Mouse (Mus musculus) midbrain, embryonic 12.5 days (tissue): ENCODE results near the gene Slc6a12. TPM values are rescaled to one million over a fixed set of nuclear protein-coding genes. Genes with fewer than 3 reads are reported as not detected.
"Not testable (repeated sequence)": the region's sequence is repeated elsewhere in the genome, so short reads cannot be mapped to it uniquely, and the experiment has no call there.

Experiments
- ATAC-seq: fragments of 200-750 bp; cut with Nextera tagmentation; 2 replicates; pipeline ENCODE4 v1.8.0; 2017; ENCODE audit warnings: low read depth, moderate TSS enrichment, moderate library complexity; ENCODE audit not compliant: low FRiP score
- H3K27ac ChIP-seq: fragments of 300-500 bp; sonication (generic); replicated peaks from 2 replicates; pipeline ENCODE4 v1.5.1; 2016; ENCODE audit warnings: mild to moderate bottlenecking
- H3K27me3 ChIP-seq: fragments of 300-500 bp; sonication (generic); 2 replicates; pipeline ENCODE4 v1.6.1; 2016; ENCODE audit warnings: mild to moderate bottlenecking
- H3K36me3 ChIP-seq: fragments of 300-500 bp; sonication (generic); 2 replicates; pipeline ENCODE4 v1.6.1; 2016
- H3K4me1 ChIP-seq: fragments of 300-500 bp; sonication (generic); 2 replicates; pipeline ENCODE4 v1.6.1; 2016
- H3K4me2 ChIP-seq: fragments of 300-500 bp; sonication (generic); replicated peaks from 2 replicates; pipeline ENCODE4 v1.6.1; 2016; ENCODE audit warnings: mild to moderate bottlenecking, moderate library complexity
- H3K4me3 ChIP-seq: fragments of 300-500 bp; sonication (generic); 2 replicates; pipeline ENCODE4 v1.5.1; 2016; ENCODE audit warnings: mild to moderate bottlenecking
- H3K9ac ChIP-seq: fragments of 300-500 bp; sonication (generic); replicated peaks from 2 replicates; pipeline ENCODE4 v1.6.1; 2016; ENCODE audit warnings: mild to moderate bottlenecking, moderate library complexity
- H3K9me3 ChIP-seq: fragments of 300-500 bp; sonication (generic); 2 replicates; pipeline ENCODE4 v1.6.1; 2016; ENCODE audit warnings: mild to moderate bottlenecking
- WGBS: fragments of 180-500 bp; shearing (Covaris S2); methylation state at CpG from one replicate; pipeline ENCODE4 v1.1.7; 2016; 5-methylcytosine and 5-hydroxymethylcytosine counted together
- polyA plus RNA-seq: library from polyadenylated mRNA; unstranded; fragments of >200 nt; fragmentation: Nextera tagmentation; extraction: Ambion mirVana; gene quantifications from 2 replicates; pipeline ENCODE4 v1.2.1, GENCODE M21; 2016

Gene Slc6a12
- polyA plus RNA-seq, 1 experiment from 2014 or later = 0.37 TPM

DNA sequence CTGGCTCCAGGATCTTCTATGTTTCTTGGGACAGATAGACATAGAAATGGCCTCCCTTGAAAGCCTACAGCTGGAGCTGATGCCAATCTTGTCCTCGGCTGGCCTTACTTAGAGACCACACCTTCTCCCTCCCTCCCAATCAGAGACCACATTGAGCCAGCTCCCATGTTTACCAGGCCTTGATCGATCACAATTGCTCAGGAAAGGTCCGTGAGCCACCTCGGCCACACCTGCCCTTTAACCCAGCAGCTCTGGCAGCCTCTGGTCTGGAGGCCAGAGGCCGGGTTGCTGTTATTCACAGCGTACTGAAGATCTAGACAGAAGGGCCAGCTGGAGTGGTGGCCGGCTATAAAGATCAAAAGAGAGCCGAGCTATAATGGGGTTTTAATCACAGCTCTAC lies 3.6 kb downstream of the Slc6a12 start:
- H3K4me3 ChIP-seq = no peak overlapping the region
- H3K4me2 ChIP-seq = no peak overlapping the region
- H3K4me1 ChIP-seq = 0 out of 2 replicates have a peak, but pooled peaks cover 3% of the 10 kb centered on the region
- H3K27me3 ChIP-seq = no peaks in the 10 kb centered on the region
- ATAC-seq = no peak
- no peak overlapping the region for H3K27ac ChIP-seq
- H3K36me3 ChIP-seq = no peaks in the 10 kb centered on the region
- H3K9me3 ChIP-seq = no peaks in the 10 kb centered on the region
- WGBS = 35% methylated on average over 8 of the region's 8 CpGs
- H3K9ac ChIP-seq = no peak overlapping the region

DNA sequence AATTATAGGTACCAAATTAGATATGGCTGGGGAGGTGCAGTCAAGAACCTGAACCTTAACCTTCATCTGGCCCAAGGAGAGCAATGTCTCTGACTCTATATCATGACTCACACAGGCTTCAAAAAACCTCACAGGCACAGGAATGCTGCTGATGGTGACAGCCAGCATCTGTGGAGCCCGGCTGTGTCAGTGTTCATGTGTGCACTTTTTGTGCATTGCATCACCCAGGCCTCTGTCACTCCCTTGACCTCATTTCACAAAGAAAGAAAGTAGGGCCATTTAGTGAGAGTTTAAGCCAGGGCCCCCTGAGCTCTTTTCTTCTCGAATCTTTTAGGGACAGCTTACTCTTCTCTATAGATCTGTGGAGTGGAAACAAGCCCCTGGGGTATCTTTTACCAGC lies 9.4 kb downstream of the Slc6a12 start:
- Histone ChIP-seq H3K4me1 (no peaks in the 10 kb centered on the region; the same call in 1 of the 2 replicates), H3K9me3 (no peaks in the 10 kb centered on the region), H3K4me2 (no peak overlapping the region), H3K27me3 (no peaks in the 10 kb centered on the region), H3K36me3 (no peaks in the 10 kb centered on the region), H3K27ac (no peak overlapping the region), H3K9ac (no peak overlapping the region), H3K4me3 (no peak overlapping the region)
- WGBS = 17% methylated on average over 2 of the region's 2 CpGs
- no peak for ATAC-seq

DNA sequence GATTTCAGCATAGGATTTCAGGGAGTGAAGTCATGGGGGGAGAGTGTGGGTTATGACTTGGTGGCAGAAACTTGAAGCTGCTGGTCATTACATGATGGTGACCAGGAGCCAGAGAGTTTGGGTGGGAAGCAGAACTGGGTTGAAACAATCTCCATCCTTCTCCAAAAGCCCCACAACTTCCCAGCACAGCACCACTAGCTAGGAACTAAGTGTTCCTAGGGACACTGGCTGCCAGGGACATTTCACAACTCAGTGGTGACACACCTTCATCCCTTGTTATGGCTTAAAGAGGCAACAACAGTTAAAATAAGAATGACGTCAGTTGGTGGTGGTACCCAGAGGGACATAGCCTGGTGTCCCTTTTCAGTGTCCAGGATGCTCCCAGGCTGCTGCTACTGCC lies 13.2 kb downstream of the Slc6a12 start:
- Histone ChIP-seq H3K9me3 (no peaks in the 10 kb centered on the region), H3K9ac (no peak overlapping the region), H3K4me3 (no peak overlapping the region), H3K4me2 (no peak overlapping the region), H3K27ac (no peak overlapping the region), H3K4me1 (no peaks in the 10 kb centered on the region; the same call in 1 of the 2 replicates), H3K36me3 (no peaks in the 10 kb centered on the region), H3K27me3 (no peaks in the 10 kb centered on the region)
- WGBS = 88% methylated on average over 1 of the region's 1 CpGs
- ATAC-seq = no peak

DNA sequence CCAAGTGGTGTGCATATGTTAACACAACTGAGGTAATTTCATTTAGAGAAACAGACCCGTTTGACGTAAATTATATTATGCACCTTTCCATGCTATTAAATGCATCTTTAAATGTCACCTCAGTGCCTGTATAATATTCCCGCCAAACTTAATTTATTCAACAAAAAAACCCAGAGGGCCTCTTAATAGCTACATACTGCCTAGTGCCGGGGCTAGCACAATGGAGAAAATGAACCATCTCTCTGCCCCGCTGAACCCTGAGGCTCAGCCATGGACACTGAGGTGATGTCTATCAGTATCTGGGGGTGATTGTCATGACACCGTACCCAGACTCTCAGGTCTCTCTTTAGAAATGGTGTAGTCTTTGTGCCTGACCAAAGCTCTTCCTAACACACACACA lies 14.4 kb downstream of the Slc6a12 start:
- no peak overlapping the region for H3K9ac ChIP-seq
- no peaks in the 10 kb centered on the region for H3K27me3 ChIP-seq
- no peak overlapping the region for H3K27ac ChIP-seq
- no peaks in the 10 kb centered on the region; the same call in 1 of the 2 replicates for H3K4me1 ChIP-seq
- no peaks in the 10 kb centered on the region for H3K9me3 ChIP-seq
- H3K36me3 ChIP-seq = no peaks in the 10 kb centered on the region
- no peak overlapping the region for H3K4me2 ChIP-seq
- ATAC-seq = no peak
- H3K4me3 ChIP-seq = no peak overlapping the region
- 75% methylated on average over 6 of the region's 6 CpGs for WGBS

- 79% methylated on average over 6 of the region's 6 CpGs for WGBS
- H3K4me3 ChIP-seq = no peak overlapping the region
- H3K4me2 ChIP-seq = no peak overlapping the region
Measured at GRCm38 (mm10) chr6:121363061-121363460, 20.2 kb downstream of the Slc6a12 start.

GRCm38 (mm10) chr6:121363956-121364355 lies 21.1 kb downstream of the Slc6a12 start:
- H3K9me3 ChIP-seq = no peaks in the 10 kb centered on the region
- 87% methylated on average over 4 of the region's 4 CpGs for WGBS
- no peaks in the 10 kb centered on the region for H3K36me3 ChIP-seq
- no peaks in the 10 kb centered on the region for H3K4me1 ChIP-seq
- no peak overlapping the region for H3K4me2 ChIP-seq
- H3K9ac ChIP-seq = no peak overlapping the region
- no peak overlapping the region for H3K27ac ChIP-seq
- no peak for ATAC-seq
- H3K4me3 ChIP-seq = no peak overlapping the region
- no peaks in the 10 kb centered on the region for H3K27me3 ChIP-seq

More at GRCm38 (mm10) chr6:121363061-121363460, 20.2 kb downstream of the Slc6a12 start:
- H3K9ac ChIP-seq = no peak overlapping the region
- H3K36me3 ChIP-seq = no peaks in the 10 kb centered on the region
- H3K4me1 ChIP-seq = no peaks in the 10 kb centered on the region
- H3K9me3 ChIP-seq = no peaks in the 10 kb centered on the region
- no peak overlapping the region for H3K27ac ChIP-seq
- no peak for ATAC-seq
- no peaks in the 10 kb centered on the region for H3K27me3 ChIP-seq

- not testable (repeated sequence) for H3K36me3 ChIP-seq, H3K4me1 ChIP-seq, H3K4me2 ChIP-seq, H3K9ac ChIP-seq, H3K9me3 ChIP-seq, H3K27ac ChIP-seq, ATAC-seq, H3K27me3 ChIP-seq, H3K4me3 ChIP-seq
- WGBS = 23% methylated on average over 2 of the region's 2 CpGs
Measured at GRCm38 (mm10) chr6:121366537-121366936, 23.7 kb downstream of the Slc6a12 start.

GRCm38 (mm10) chr6:121367099-121367498 lies 24.2 kb downstream of the Slc6a12 start:
- no peaks in the 10 kb centered on the region for H3K27me3 ChIP-seq
- H3K9ac ChIP-seq = no peak overlapping the region
- H3K4me1 ChIP-seq = no peaks in the 10 kb centered on the region
- H3K9me3 ChIP-seq = no peaks in the 10 kb centered on the region
- no peaks in the 10 kb centered on the region for H3K36me3 ChIP-seq
- 58% methylated on average over 3 of the region's 3 CpGs for WGBS
- H3K27ac ChIP-seq = no peak overlapping the region
- H3K4me3 ChIP-seq = no peak overlapping the region
- ATAC-seq = no peak
- H3K4me2 ChIP-seq = no peak overlapping the region

- no peak overlapping the region for H3K4me2 ChIP-seq
- WGBS = 76% methylated on average over 10 of the region's 10 CpGs
- no peak overlapping the region for H3K4me3 ChIP-seq
- no peaks in the 10 kb centered on the region for H3K9me3 ChIP-seq
- H3K27ac ChIP-seq = no peak overlapping the region
- H3K27me3 ChIP-seq = no peaks in the 10 kb centered on the region
- H3K36me3 ChIP-seq = no peaks in the 10 kb centered on the region
- H3K4me1 ChIP-seq = no peaks in the 10 kb centered on the region
- ATAC-seq = no peak
- no peak overlapping the region for H3K9ac ChIP-seq
Measured at GRCm38 (mm10) chr6:121371197-121371980, 28.5 kb downstream of the Slc6a12 start.

- Histone ChIP-seq H3K27ac (no peak overlapping the region), H3K4me1 (no peaks in the 10 kb centered on the region), H3K36me3 (no peaks in the 10 kb centered on the region), H3K27me3 (no peaks in the 10 kb centered on the region), H3K4me2 (no peak overlapping the region), H3K9me3 (no peaks in the 10 kb centered on the region), H3K4me3 (no peak overlapping the region), H3K9ac (no peak overlapping the region)
- 81% methylated on average over 12 of the region's 12 CpGs for WGBS
- no peak; the same call in 1 of the 2 replicates for ATAC-seq
Measured at GRCm38 (mm10) chr6:121376159-121376558, 33.3 kb downstream of the Slc6a12 start.

DNA sequence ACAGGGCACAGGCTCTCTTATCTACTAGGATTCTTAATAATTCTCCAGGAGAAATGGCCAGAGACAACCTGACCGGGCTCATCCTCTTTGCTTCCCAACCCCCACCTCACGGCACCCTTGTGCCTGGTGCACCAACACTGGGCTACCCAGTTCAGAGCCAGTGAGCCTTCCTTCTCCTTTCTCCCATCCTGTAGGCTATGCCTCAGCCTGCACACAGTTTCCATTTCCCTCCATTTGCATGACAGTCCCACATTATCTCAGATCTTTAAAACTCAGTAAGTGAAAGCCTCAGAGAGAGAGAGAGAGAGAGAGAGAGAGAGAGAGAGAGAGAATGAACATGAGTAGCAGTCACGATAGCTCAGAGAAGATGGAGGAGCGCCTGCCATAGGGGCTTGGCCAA lies 35.4 kb downstream of the Slc6a12 start:
- Histone ChIP-seq H3K4me3 (no peak overlapping the region), H3K9me3 (no peaks in the 10 kb centered on the region), H3K27me3 (no peaks in the 10 kb centered on the region; the same call in 1 of the 2 replicates), H3K36me3 (no peaks in the 10 kb centered on the region), H3K4me2 (no peak overlapping the region), H3K9ac (no peak overlapping the region), H3K4me1 (no peaks in the 10 kb centered on the region), H3K27ac (no peak overlapping the region)
- no peak for ATAC-seq
- 56% methylated on average over 4 of the region's 4 CpGs for WGBS

- Histone ChIP-seq H3K4me3 (no peak overlapping the region), H3K9me3 (no peaks in the 10 kb centered on the region), H3K9ac (no peak overlapping the region), H3K27ac (no peak overlapping the region), H3K27me3 (no peaks in the 10 kb centered on the region; the same call in 1 of the 2 replicates), H3K36me3 (no peaks in the 10 kb centered on the region), H3K4me1 (0 out of 2 replicates have a peak, but pooled peaks cover 6% of the 10 kb centered on the region), H3K4me2 (no peak overlapping the region)
- no peak for ATAC-seq
- WGBS = 72% methylated on average over 8 of the region's 8 CpGs
Measured at GRCm38 (mm10) chr6:121380576-121380975, 37.7 kb downstream of the Slc6a12 start.
